Mouse (Mus musculus): ENCODE data around the gene Slc31a2. TPM values are rescaled to one million over a fixed set of nuclear protein-coding genes. Genes with fewer than 3 reads are reported as not detected.

Gene Slc31a2
- polyA plus RNA-seq, 1 experiment from 2014 or later: 28.0 TPM

GRCm38 (mm10) chr4:62318294-62318693, 55.9 kb downstream of the Slc31a2 start:
- WGBS: 61% methylated on average over 1 of the region's 1 CpGs
- Histone ChIP-seq H3K36me3 (ENCODE audit: control insufficient read depth, insufficient read depth, low read length) (peaks cover 8% of the 10 kb centered on the region; the same call in 1 of the 2 replicates), H3K9ac (ENCODE audit: low read length) (no peak overlapping the region), H3K4me3 (replicated peaks; ENCODE audit: low read length) (no peak overlapping the region), H3K4me1 (ENCODE audit: control insufficient read depth, insufficient read depth, low read length) (no peaks in the 10 kb centered on the region), H3K27me3 (ENCODE audit: control insufficient read depth, insufficient read depth, low read length) (no peaks in the 10 kb centered on the region), H3K27ac (ENCODE audit: low read length) (no peak overlapping the region), H3K4me2 (ENCODE audit: low read depth, low read length) (no peak overlapping the region), H3K9me3 (replicated peaks; ENCODE audit: control insufficient read depth, low read length) (no peaks in the 10 kb centered on the region)
- no peak for ATAC-seq (ENCODE audit: insufficient read depth, low FRiP score)

DNA sequence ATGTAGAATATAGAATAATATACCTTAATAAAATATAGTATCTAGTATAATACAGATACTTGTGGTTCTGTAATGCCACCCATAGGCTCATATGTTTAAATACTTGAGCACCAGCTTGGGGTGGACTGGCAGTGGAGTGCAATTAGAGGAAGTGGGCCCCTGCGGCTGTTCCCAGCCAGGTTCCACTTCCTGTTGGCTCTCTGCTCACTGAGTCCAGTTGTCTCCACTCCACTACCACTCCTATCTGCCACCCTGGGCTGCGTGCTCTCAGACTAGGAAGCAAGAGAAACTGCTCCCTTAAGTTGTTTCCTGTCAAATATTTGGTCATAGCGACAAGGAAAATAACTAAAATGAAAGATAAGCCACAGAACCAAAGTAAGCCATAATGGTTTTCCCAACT, 60.3 kb downstream of the Slc31a2 start:
- H3K9me3 ChIP-seq (replicated peaks; ENCODE audit: control insufficient read depth, low read length): no peaks in the 10 kb centered on the region
- ATAC-seq (ENCODE audit: insufficient read depth, low FRiP score): no peak
- H3K4me2 ChIP-seq (ENCODE audit: low read depth, low read length): no peak overlapping the region
- H3K36me3 ChIP-seq (ENCODE audit: control insufficient read depth, insufficient read depth, low read length): peaks cover 22% of the 10 kb centered on the region
- whole genome bisulfite sequencing: 71% methylated on average over 3 of the region's 3 CpGs
- H3K4me1 ChIP-seq (ENCODE audit: control insufficient read depth, insufficient read depth, low read length): no peaks in the 10 kb centered on the region
- no peak overlapping the region for H3K9ac ChIP-seq (ENCODE audit: low read length)
- H3K27me3 ChIP-seq (ENCODE audit: control insufficient read depth, insufficient read depth, low read length): no peaks in the 10 kb centered on the region
- H3K4me3 ChIP-seq (replicated peaks; ENCODE audit: low read length): no peak overlapping the region
- H3K27ac ChIP-seq (ENCODE audit: low read length): no peak overlapping the region

DNA sequence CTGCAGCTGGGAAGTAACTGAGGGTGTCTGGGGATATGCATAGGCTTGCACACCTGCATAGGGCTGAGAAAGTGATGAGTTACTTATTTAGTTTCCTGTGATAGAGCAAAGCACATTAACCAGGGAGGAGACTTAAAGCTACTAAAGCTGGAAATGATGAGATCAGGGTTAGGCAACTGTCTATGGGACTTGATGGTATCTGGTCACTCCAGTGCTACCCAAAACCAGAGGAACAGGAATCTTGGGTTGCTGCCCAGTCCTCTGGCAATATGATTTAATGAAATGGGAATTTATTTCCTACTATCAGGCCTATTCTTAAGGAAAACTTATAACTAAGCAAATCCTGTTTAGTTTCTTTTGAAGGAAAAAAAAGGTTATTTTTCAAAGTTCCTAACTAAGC, 63.7 kb downstream of the Slc31a2 start:
- Histone ChIP-seq H3K9ac (ENCODE audit: low read length) (no peak overlapping the region), H3K4me3 (replicated peaks; ENCODE audit: low read length) (no peak overlapping the region), H3K36me3 (ENCODE audit: control insufficient read depth, insufficient read depth, low read length) (peaks cover 30% of the 10 kb centered on the region), H3K27me3 (ENCODE audit: control insufficient read depth, insufficient read depth, low read length) (no peaks in the 10 kb centered on the region), H3K27ac (ENCODE audit: low read length) (no peak overlapping the region), H3K4me2 (ENCODE audit: low read depth, low read length) (no peak overlapping the region), H3K9me3 (replicated peaks; ENCODE audit: control insufficient read depth, low read length) (no peaks in the 10 kb centered on the region), H3K4me1 (ENCODE audit: control insufficient read depth, insufficient read depth, low read length) (no peaks in the 10 kb centered on the region)
- no peak for ATAC-seq (ENCODE audit: insufficient read depth, low FRiP score)

DNA sequence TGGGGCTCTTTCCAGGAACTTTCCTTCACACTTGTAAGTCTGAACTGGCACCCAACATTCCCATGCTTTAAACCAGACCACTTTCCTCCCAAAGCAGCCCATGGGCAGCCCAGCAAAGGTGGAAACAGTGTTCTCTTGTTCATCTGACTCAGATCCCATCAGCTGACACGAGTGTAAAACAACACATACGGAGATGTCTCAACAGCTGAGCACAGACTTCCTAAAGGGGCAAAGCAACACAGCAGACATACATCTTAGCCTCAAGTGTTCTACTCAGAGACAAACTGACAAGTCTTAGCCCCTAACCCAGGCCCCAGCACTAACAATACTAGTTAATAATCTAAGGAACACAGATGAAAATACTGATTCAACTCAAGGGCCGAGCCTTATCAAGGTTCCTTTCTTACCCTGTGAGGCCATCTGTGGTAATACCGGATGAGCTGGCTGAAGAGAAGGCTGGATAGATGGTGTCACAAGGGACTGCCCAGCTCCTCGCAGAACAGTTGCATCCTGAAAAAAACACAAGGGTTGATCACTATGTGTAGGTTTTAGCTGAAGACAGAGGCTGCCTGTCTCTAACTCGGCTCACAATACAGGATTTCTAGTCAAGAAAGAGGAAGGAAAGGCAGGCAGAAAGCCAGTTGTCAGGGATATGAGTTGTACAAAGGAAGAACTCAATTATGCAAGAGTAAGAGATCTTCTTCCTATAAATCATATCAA, 66.7 kb downstream of the Slc31a2 start:
- Histone ChIP-seq H3K9me3 (replicated peaks; ENCODE audit: control insufficient read depth, low read length) (no peaks in the 10 kb centered on the region), H3K4me2 (ENCODE audit: low read depth, low read length) (no peak overlapping the region), H3K4me1 (ENCODE audit: control insufficient read depth, insufficient read depth, low read length) (no peaks in the 10 kb centered on the region), H3K36me3 (ENCODE audit: control insufficient read depth, insufficient read depth, low read length) (peaks cover 22% of the 10 kb centered on the region), H3K9ac (ENCODE audit: low read length) (no peak overlapping the region), H3K27me3 (ENCODE audit: control insufficient read depth, insufficient read depth, low read length) (no peaks in the 10 kb centered on the region), H3K27ac (ENCODE audit: low read length) (no peak overlapping the region; the same call in 1 of the 2 replicates), H3K4me3 (replicated peaks; ENCODE audit: low read length) (no peak overlapping the region)
- 70% methylated on average over 6 of the region's 6 CpGs for WGBS
- ATAC-seq (ENCODE audit: insufficient read depth, low FRiP score): no peak

- H3K4me2 ChIP-seq (ENCODE audit: low read depth, low read length): no peak overlapping the region
- peaks cover 25% of the 10 kb centered on the region for H3K36me3 ChIP-seq (ENCODE audit: control insufficient read depth, insufficient read depth, low read length)
- no peak overlapping the region for H3K27ac ChIP-seq (ENCODE audit: low read length)
- ATAC-seq (ENCODE audit: insufficient read depth, low FRiP score): no peak
- H3K4me3 ChIP-seq (replicated peaks; ENCODE audit: low read length): no peak overlapping the region
- H3K4me1 ChIP-seq (ENCODE audit: control insufficient read depth, insufficient read depth, low read length): no peaks in the 10 kb centered on the region
- H3K9ac ChIP-seq (ENCODE audit: low read length): no peak overlapping the region
- WGBS: 77% methylated on average over 5 of the region's 5 CpGs
- H3K27me3 ChIP-seq (ENCODE audit: control insufficient read depth, insufficient read depth, low read length): no peaks in the 10 kb centered on the region
- H3K9me3 ChIP-seq (replicated peaks; ENCODE audit: control insufficient read depth, low read length): no peaks in the 10 kb centered on the region
Measured at GRCm38 (mm10) chr4:62331977-62332376, 69.6 kb downstream of the Slc31a2 start.

GRCm38 (mm10) chr4:62338536-62338935, 76.2 kb downstream of the Slc31a2 start:
- Histone ChIP-seq H3K9me3 (replicated peaks; ENCODE audit: control insufficient read depth, low read length) (no peaks in the 10 kb centered on the region), H3K9ac (ENCODE audit: low read length) (no peak overlapping the region), H3K27me3 (ENCODE audit: control insufficient read depth, insufficient read depth, low read length) (no peaks in the 10 kb centered on the region), H3K4me3 (replicated peaks; ENCODE audit: low read length) (no peak overlapping the region), H3K27ac (ENCODE audit: low read length) (no peak overlapping the region), H3K4me1 (ENCODE audit: control insufficient read depth, insufficient read depth, low read length) (no peaks in the 10 kb centered on the region), H3K36me3 (ENCODE audit: control insufficient read depth, insufficient read depth, low read length) (peaks cover 10% of the 10 kb centered on the region; the same call in 1 of the 2 replicates), H3K4me2 (ENCODE audit: low read depth, low read length) (no peak overlapping the region)
- ATAC-seq (ENCODE audit: insufficient read depth, low FRiP score): no peak
- WGBS: 90% methylated on average over 5 of the region's 5 CpGs

DNA sequence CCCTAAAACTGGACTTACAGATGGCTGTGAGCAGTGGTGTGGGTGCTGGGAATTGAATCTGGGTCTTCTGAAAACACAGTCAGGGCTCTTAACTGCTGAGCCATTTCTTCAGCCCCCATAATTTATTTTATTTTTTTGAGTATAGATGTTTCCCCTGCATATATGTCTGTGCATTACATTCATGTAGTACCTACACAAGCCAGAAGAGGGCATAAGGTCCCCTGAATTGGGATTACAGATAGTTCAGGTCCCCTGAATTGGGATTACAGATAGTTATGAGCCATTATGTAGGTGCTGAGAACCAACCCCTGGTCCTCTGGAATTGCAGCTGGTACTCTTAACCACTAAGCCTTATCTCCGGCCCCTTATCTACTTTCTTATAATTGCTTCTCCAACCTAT, 81.6 kb downstream of the Slc31a2 start:
- ATAC-seq (ENCODE audit: insufficient read depth, low FRiP score): no peak
- 97% methylated on average over 1 of the region's 1 CpGs for WGBS
- Histone ChIP-seq H3K36me3 (ENCODE audit: control insufficient read depth, insufficient read depth, low read length) (0 out of 2 replicates have a peak, but pooled peaks cover 7% of the 10 kb centered on the region), H3K4me3 (replicated peaks; ENCODE audit: low read length) (no peak overlapping the region), H3K4me2 (ENCODE audit: low read depth, low read length) (no peak overlapping the region), H3K27ac (ENCODE audit: low read length) (no peak overlapping the region), H3K9me3 (replicated peaks; ENCODE audit: control insufficient read depth, low read length) (no peaks in the 10 kb centered on the region), H3K27me3 (ENCODE audit: control insufficient read depth, insufficient read depth, low read length) (no peaks in the 10 kb centered on the region), H3K4me1 (ENCODE audit: control insufficient read depth, insufficient read depth, low read length) (no peaks in the 10 kb centered on the region), H3K9ac (ENCODE audit: low read length) (no peak overlapping the region)

DNA sequence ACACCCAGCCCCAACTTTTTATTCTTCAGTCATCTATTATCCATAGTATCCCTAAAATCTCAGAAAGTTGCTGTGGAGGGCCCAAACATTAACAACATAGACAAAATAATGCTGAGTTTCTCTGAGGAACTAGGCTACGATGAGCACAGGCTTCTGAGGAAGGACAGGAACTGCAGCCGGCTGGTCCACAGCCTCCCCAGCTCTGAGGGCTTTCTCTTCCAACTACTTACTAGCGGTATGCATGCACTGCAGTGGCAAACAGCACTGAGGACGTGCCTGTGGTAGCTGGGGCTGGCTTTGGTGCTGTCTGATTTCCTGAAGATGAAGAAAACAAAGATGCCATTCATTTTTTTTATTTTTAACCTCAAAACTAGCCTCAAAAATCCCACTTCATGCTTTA, 83.5 kb downstream of the Slc31a2 start:
- Histone ChIP-seq H3K36me3 (ENCODE audit: control insufficient read depth, insufficient read depth, low read length) (0 out of 2 replicates have a peak, but pooled peaks cover 7% of the 10 kb centered on the region), H3K27me3 (ENCODE audit: control insufficient read depth, insufficient read depth, low read length) (no peaks in the 10 kb centered on the region), H3K4me3 (replicated peaks; ENCODE audit: low read length) (no peak overlapping the region), H3K9me3 (replicated peaks; ENCODE audit: control insufficient read depth, low read length) (no peaks in the 10 kb centered on the region), H3K4me1 (ENCODE audit: control insufficient read depth, insufficient read depth, low read length) (no peaks in the 10 kb centered on the region), H3K27ac (ENCODE audit: low read length) (no peak overlapping the region), H3K9ac (ENCODE audit: low read length) (no peak overlapping the region), H3K4me2 (ENCODE audit: low read depth, low read length) (no peak overlapping the region)
- WGBS: 80% methylated on average over 4 of the region's 4 CpGs
- no peak for ATAC-seq (ENCODE audit: insufficient read depth, low FRiP score)

- H3K27me3 ChIP-seq (ENCODE audit: control insufficient read depth, insufficient read depth, low read length): no peaks in the 10 kb centered on the region
- no peaks in the 10 kb centered on the region for H3K9me3 ChIP-seq (replicated peaks; ENCODE audit: control insufficient read depth, low read length)
- WGBS: 30% methylated on average over 9 of the region's 9 CpGs
- H3K9ac ChIP-seq (ENCODE audit: low read length): no peak overlapping the region
- no peak; the same call in 1 of the 2 replicates for ATAC-seq (ENCODE audit: insufficient read depth, low FRiP score)
- H3K36me3 ChIP-seq (ENCODE audit: control insufficient read depth, insufficient read depth, low read length): 0 out of 2 replicates have a peak, but pooled peaks cover 7% of the 10 kb centered on the region
- peak overlapping the region; percentile 34; the same call in 1 of the 2 replicates for H3K27ac ChIP-seq (ENCODE audit: low read length)
- no peak overlapping the region for H3K4me3 ChIP-seq (replicated peaks; ENCODE audit: low read length)
- no peaks in the 10 kb centered on the region for H3K4me1 ChIP-seq (ENCODE audit: control insufficient read depth, insufficient read depth, low read length)
- no peak overlapping the region for H3K4me2 ChIP-seq (ENCODE audit: low read depth, low read length)
Measured at GRCm38 (mm10) chr4:62347605-62348328, 85.4 kb downstream of the Slc31a2 start.
